Mouse (Mus musculus) kidney, postnatal 14 days (tissue): ENCODE results near the gene Pias4.

ENCODE experiments used
- DNase-seq: peaks from one replicate; pipeline ENCODE4 v3.0.0; 2022; ENCODE audit warnings: mixed read lengths

Pias4 gene

GRCm38 (mm10) chr10:81137252-81138130 is 30.2 kb downstream of the Pias4 start:
- peak; percentile 99 for DNase-seq

- peak; percentile 90 for DNase-seq
Measured at GRCm38 (mm10) chr10:81136706-81137231, 31.0 kb downstream of the Pias4 start.

GRCm38 (mm10) chr10:81135831-81136705 is 31.7 kb downstream of the Pias4 start:
- peak; percentile 88 for DNase-seq

GRCm38 (mm10) chr10:81134966-81135681 is 32.6 kb downstream of the Pias4 start, which contains the start of gene Zbtb7a:
Zbtb7a (plus strand) TSS chr10:81135220.
- peak; percentile 70 for DNase-seq

- peak; percentile 80 for DNase-seq
Measured at GRCm38 (mm10) chr10:81134181-81134587, 33.5 kb downstream of the Pias4 start.

- DNase-seq = no peak
Measured at GRCm38 (mm10) chr10:81123500-81123899, 44.2 kb downstream of the Pias4 start.

- DNase-seq = no peak
Measured at GRCm38 (mm10) chr10:81122889-81123288, 44.8 kb downstream of the Pias4 start.

- no peak for DNase-seq
Measured at GRCm38 (mm10) chr10:81120650-81121049, 47.1 kb downstream of the Pias4 start.

- no peak for DNase-seq
Measured at GRCm38 (mm10) chr10:81119625-81120024, 48.1 kb downstream of the Pias4 start.

- no peak for DNase-seq
Measured at GRCm38 (mm10) chr10:81112946-81113345, 54.8 kb downstream of the Pias4 start.

GRCm38 (mm10) chr10:81106113-81106721 is 61.5 kb downstream of the Pias4 start:
- DNase-seq = peak; percentile 92

- DNase-seq = peak; percentile 98
Measured at GRCm38 (mm10) chr10:81105565-81106112, 62.1 kb downstream of the Pias4 start, which contains the start of gene Map2k2. Map2k2 (plus strand) TSS chr10:81105915.
